Mouse (Mus musculus) megakaryocyte-erythroid progenitor cell, adult 5 weeks (primary cell): ENCODE measurements around the gene Mapk10. TPM values are rescaled to one million over a fixed set of nuclear protein-coding genes. Genes with fewer than 3 reads are reported as not detected.

Experiments used
- polyA plus RNA-seq: library from polyadenylated mRNA; stranded (reverse); fragments of >175 nt; gene quantifications from 2 replicates; pipeline ENCODE4 v1.2.3, GENCODE M21; 2012

Mapk10 gene
- not detected in 2 replicates for polyA plus RNA-seq

GRCm38 (mm10) chr5:103211101-103211848, at the start of gene Mapk10:
Mapk10 (minus strand) TSS chr5:103211334.

Other genes starting within 250 kb of the Mapk10 start
- gene Ptpn13, start 213.9 kb upstream of the Mapk10 start, polyA plus RNA-seq = 0.48 and 0.56 TPM in 2 replicates